Mouse (Mus musculus): Measurements from ENCODE around the gene Hacd2. TPM values are rescaled to one million over a fixed set of nuclear protein-coding genes. Genes with fewer than 3 reads are reported as not detected.

Hacd2 gene
- polyA plus RNA-seq, 1 experiment from 2014 or later = 28.9 TPM

- Histone ChIP-seq H3K27me3 (ENCODE audit: control insufficient read depth, insufficient read depth, low read length) (no peaks in the 10 kb centered on the region), H3K36me3 (ENCODE audit: control insufficient read depth, insufficient read depth, low read length) (no peaks in the 10 kb centered on the region), H3K4me1 (ENCODE audit: control insufficient read depth, insufficient read depth, low read length) (no peaks in the 10 kb centered on the region), H3K27ac (ENCODE audit: low read depth, low read length) (no peak overlapping the region), H3K9me3 (ENCODE audit: control insufficient read depth, low read length) (no peaks in the 10 kb centered on the region), H3K9ac (replicated peaks; ENCODE audit: low read depth, low read length) (no peak overlapping the region), H3K4me2 (ENCODE audit: low read depth, low read length) (no peak overlapping the region), H3K4me3 (ENCODE audit: low read depth, low read length) (no peak overlapping the region)
- 95% methylated on average over 3 of the region's 3 CpGs for WGBS
- ATAC-seq (ENCODE audit: low read depth) = no peak
These were observed 53.4 kb downstream of the Hacd2 start for GRCm38 (mm10) chr16:35075643-35076042.

- Histone ChIP-seq H3K4me2 (ENCODE audit: low read depth, low read length) (no peak overlapping the region), H3K4me3 (ENCODE audit: low read depth, low read length) (no peak overlapping the region)
These were observed 71.3 kb downstream of the Hacd2 start for GRCm38 (mm10) chr16:35093500-35093899.

GRCm38 (mm10) chr16:35097870-35098530 is 75.8 kb downstream of the Hacd2 start:
- 97% methylated on average over 3 of the region's 3 CpGs for WGBS
- H3K4me2 ChIP-seq (ENCODE audit: low read depth, low read length) = no peak overlapping the region

More at GRCm38 (mm10) chr16:35093500-35093899, 71.3 kb downstream of the Hacd2 start:
- no peak overlapping the region for H3K9ac ChIP-seq (replicated peaks; ENCODE audit: low read depth, low read length)
- no peaks in the 10 kb centered on the region for H3K27me3 ChIP-seq (ENCODE audit: control insufficient read depth, insufficient read depth, low read length)
- ATAC-seq (ENCODE audit: low read depth) = no peak
- H3K36me3 ChIP-seq (ENCODE audit: control insufficient read depth, insufficient read depth, low read length) = no peaks in the 10 kb centered on the region
- no peak overlapping the region for H3K27ac ChIP-seq (ENCODE audit: low read depth, low read length)
- H3K4me1 ChIP-seq (ENCODE audit: control insufficient read depth, insufficient read depth, low read length) = no peaks in the 10 kb centered on the region
- no peaks in the 10 kb centered on the region for H3K9me3 ChIP-seq (ENCODE audit: control insufficient read depth, low read length)

GRCm38 (mm10) chr16:35101751-35102420 is 79.7 kb downstream of the Hacd2 start:
- 72% methylated on average over 12 of the region's 12 CpGs for WGBS
- Histone ChIP-seq H3K4me1 (ENCODE audit: control insufficient read depth, insufficient read depth, low read length) (no peaks in the 10 kb centered on the region), H3K27me3 (ENCODE audit: control insufficient read depth, insufficient read depth, low read length) (no peaks in the 10 kb centered on the region), H3K9me3 (ENCODE audit: control insufficient read depth, low read length) (no peaks in the 10 kb centered on the region), H3K36me3 (ENCODE audit: control insufficient read depth, insufficient read depth, low read length) (no peaks in the 10 kb centered on the region), H3K9ac (replicated peaks; ENCODE audit: low read depth, low read length) (no peak overlapping the region), H3K27ac (ENCODE audit: low read depth, low read length) (no peak overlapping the region), H3K4me2 (ENCODE audit: low read depth, low read length) (no peak overlapping the region), H3K4me3 (ENCODE audit: low read depth, low read length) (no peak overlapping the region)
- peak; percentile 28; the same call in 1 of the 2 replicates for ATAC-seq (ENCODE audit: low read depth)

More at GRCm38 (mm10) chr16:35097870-35098530, 75.8 kb downstream of the Hacd2 start:
- H3K4me3 ChIP-seq (ENCODE audit: low read depth, low read length) = no peak overlapping the region
- no peak for ATAC-seq (ENCODE audit: low read depth)
- H3K27ac ChIP-seq (ENCODE audit: low read depth, low read length) = no peak overlapping the region
- no peaks in the 10 kb centered on the region for H3K9me3 ChIP-seq (ENCODE audit: control insufficient read depth, low read length)
- no peak overlapping the region for H3K9ac ChIP-seq (replicated peaks; ENCODE audit: low read depth, low read length)
- H3K27me3 ChIP-seq (ENCODE audit: control insufficient read depth, insufficient read depth, low read length) = no peaks in the 10 kb centered on the region
- no peaks in the 10 kb centered on the region for H3K36me3 ChIP-seq (ENCODE audit: control insufficient read depth, insufficient read depth, low read length)
- no peaks in the 10 kb centered on the region for H3K4me1 ChIP-seq (ENCODE audit: control insufficient read depth, insufficient read depth, low read length)

- Histone ChIP-seq H3K9me3 (ENCODE audit: control insufficient read depth, low read length) (no peaks in the 10 kb centered on the region), H3K4me1 (ENCODE audit: control insufficient read depth, insufficient read depth, low read length) (no peaks in the 10 kb centered on the region), H3K27ac (ENCODE audit: low read depth, low read length) (no peak overlapping the region), H3K27me3 (ENCODE audit: control insufficient read depth, insufficient read depth, low read length) (no peaks in the 10 kb centered on the region), H3K4me3 (ENCODE audit: low read depth, low read length) (no peak overlapping the region), H3K9ac (replicated peaks; ENCODE audit: low read depth, low read length) (no peak overlapping the region), H3K4me2 (ENCODE audit: low read depth, low read length) (no peak overlapping the region), H3K36me3 (ENCODE audit: control insufficient read depth, insufficient read depth, low read length) (no peaks in the 10 kb centered on the region)
- no peak for ATAC-seq (ENCODE audit: low read depth)
- WGBS = 82% methylated on average over 7 of the region's 7 CpGs
These were observed 80.8 kb downstream of the Hacd2 start for GRCm38 (mm10) chr16:35102866-35103620.

- H3K9ac ChIP-seq (replicated peaks; ENCODE audit: low read depth, low read length) = no peak overlapping the region
- WGBS = 79% methylated on average over 6 of the region's 6 CpGs
These were observed 85.8 kb downstream of the Hacd2 start for GRCm38 (mm10) chr16:35107985-35108384.

GRCm38 (mm10) chr16:35109156-35109555 is 86.9 kb downstream of the Hacd2 start:
- H3K4me2 ChIP-seq (ENCODE audit: low read depth, low read length) = no peak overlapping the region
- ATAC-seq (ENCODE audit: low read depth) = no peak
- no peak overlapping the region for H3K4me3 ChIP-seq (ENCODE audit: low read depth, low read length)
- no peaks in the 10 kb centered on the region for H3K9me3 ChIP-seq (ENCODE audit: control insufficient read depth, low read length)
- peaks cover 5% of the 10 kb centered on the region for H3K4me1 ChIP-seq (ENCODE audit: control insufficient read depth, insufficient read depth, low read length)
- 53% methylated on average over 8 of the region's 8 CpGs for WGBS
- no peaks in the 10 kb centered on the region for H3K36me3 ChIP-seq (ENCODE audit: control insufficient read depth, insufficient read depth, low read length)
- no peak overlapping the region for H3K27ac ChIP-seq (ENCODE audit: low read depth, low read length)
- H3K27me3 ChIP-seq (ENCODE audit: control insufficient read depth, insufficient read depth, low read length) = no peaks in the 10 kb centered on the region
- H3K9ac ChIP-seq (replicated peaks; ENCODE audit: low read depth, low read length) = no peak overlapping the region

More at GRCm38 (mm10) chr16:35107985-35108384, 85.8 kb downstream of the Hacd2 start:
- H3K9me3 ChIP-seq (ENCODE audit: control insufficient read depth, low read length) = no peaks in the 10 kb centered on the region
- ATAC-seq (ENCODE audit: low read depth) = no peak
- H3K4me2 ChIP-seq (ENCODE audit: low read depth, low read length) = no peak overlapping the region
- H3K4me1 ChIP-seq (ENCODE audit: control insufficient read depth, insufficient read depth, low read length) = peaks cover 5% of the 10 kb centered on the region
- H3K36me3 ChIP-seq (ENCODE audit: control insufficient read depth, insufficient read depth, low read length) = no peaks in the 10 kb centered on the region
- no peak overlapping the region for H3K4me3 ChIP-seq (ENCODE audit: low read depth, low read length)
- H3K27ac ChIP-seq (ENCODE audit: low read depth, low read length) = no peak overlapping the region
- H3K27me3 ChIP-seq (ENCODE audit: control insufficient read depth, insufficient read depth, low read length) = no peaks in the 10 kb centered on the region

- Histone ChIP-seq H3K4me3 (ENCODE audit: low read depth, low read length) (no peak overlapping the region), H3K36me3 (ENCODE audit: control insufficient read depth, insufficient read depth, low read length) (no peaks in the 10 kb centered on the region), H3K9ac (replicated peaks; ENCODE audit: low read depth, low read length) (no peak overlapping the region), H3K27ac (ENCODE audit: low read depth, low read length) (no peak overlapping the region), H3K27me3 (ENCODE audit: control insufficient read depth, insufficient read depth, low read length) (no peaks in the 10 kb centered on the region), H3K9me3 (ENCODE audit: control insufficient read depth, low read length) (no peaks in the 10 kb centered on the region), H3K4me1 (ENCODE audit: control insufficient read depth, insufficient read depth, low read length) (peaks cover 5% of the 10 kb centered on the region), H3K4me2 (ENCODE audit: low read depth, low read length) (no peak overlapping the region)
- WGBS = 32% methylated on average over 7 of the region's 7 CpGs
- ATAC-seq (ENCODE audit: low read depth) = no peak
These were observed 87.5 kb downstream of the Hacd2 start for GRCm38 (mm10) chr16:35109656-35110291.
